Mouse (Mus musculus) E14TG2a.4 (cell line): ENCODE results near the gene Kif26a.

Experiments
- CTCF ChIP-seq: conservative IDR thresholded peaks from 2 replicates; pipeline ENCODE4 v1.5.1; 2014; ENCODE audit warnings: low read length
- NANOG ChIP-seq: IDR thresholded peaks from 2 replicates; pipeline ENCODE4 v1.6.1; 2014; ENCODE audit warnings: borderline replicate concordance, low read length, mixed read lengths
- POU5F1 ChIP-seq: IDR thresholded peaks from 2 replicates; pipeline ENCODE4 v1.6.1; 2014; ENCODE audit warnings: low read length, borderline replicate concordance

DNA sequence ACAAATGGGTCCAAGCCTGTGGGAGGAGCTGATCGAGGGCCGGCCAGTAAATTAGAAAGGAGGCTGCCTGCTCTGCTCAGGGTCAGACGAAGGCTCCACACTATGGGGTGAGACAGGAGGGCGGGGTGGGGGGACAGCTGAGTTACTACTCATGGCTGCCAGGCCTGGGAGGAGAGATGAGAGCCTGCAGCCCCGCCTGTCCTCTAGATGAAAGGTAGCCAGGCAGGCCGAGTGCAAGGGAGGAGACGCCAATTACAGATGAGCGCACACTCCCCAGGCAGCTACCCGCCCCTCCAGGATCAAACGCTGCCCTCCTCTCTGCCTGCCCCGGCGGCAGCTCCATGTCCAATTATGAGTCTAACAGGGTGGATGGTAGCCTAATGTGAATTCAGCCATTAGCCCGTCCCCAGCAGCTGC lies 68.4 kb downstream of the Kif26a start:
- TF ChIP-seq CTCF (no peak), POU5F1 (no peak), NANOG (no peak)
